30 mouse cellular contexts compared by ENCODE assay signal in genomic region chr9:15298451-15298850, GRCm38 (mm10). TPM values are rescaled to one million over a fixed set of nuclear protein-coding genes. Genes with fewer than 3 reads are reported as not detected.
"Had no signal": no experiment of that assay in that cellular context is flagged by ENCODE, and none has a peak within 500 bp of the region (broad histone marks: within the 10 kb centered on the region; RNA-seq: fewer than 3 reads in every experiment).

No protein-coding gene starts in this region.

- H3K27ac ChIP-seq: gastrocnemius, adult 2 months; heart, adult 2 months; heart, embryonic 13.5 days; heart, embryonic 15.5 days; hindbrain, embryonic 10.5 days; hindbrain, embryonic 12.5 days; hindbrain, embryonic 14.5 days; intestine, embryonic 15.5 days; kidney, embryonic 15.5 days; layer of hippocampus, adult 2 months; left cerebral cortex, adult 2 months; limb, embryonic 13.5 days; limb, embryonic 15.5 days; liver, embryonic 12.5 days; liver, embryonic 14.5 days had no signal

- H3K9me3 ChIP-seq: heart, embryonic 13.5 days; heart, embryonic 15.5 days; hindbrain, embryonic 10.5 days; hindbrain, embryonic 12.5 days; intestine, embryonic 15.5 days; kidney, embryonic 15.5 days; limb, embryonic 13.5 days; limb, embryonic 15.5 days; liver, embryonic 12.5 days had no signal

- H3K4me1 ChIP-seq: heart, embryonic 13.5 days; heart, embryonic 15.5 days; hindbrain, embryonic 10.5 days; hindbrain, embryonic 12.5 days; intestine, embryonic 15.5 days had no signal

- H3K36me3 ChIP-seq: hindbrain, embryonic 10.5 days; hindbrain, embryonic 12.5 days; intestine, embryonic 15.5 days; liver, embryonic 12.5 days had no signal

- H3K4me3 ChIP-seq: gastrocnemius, adult 2 months; heart, adult 2 months; heart, embryonic 13.5 days; heart, embryonic 15.5 days; hindbrain, embryonic 10.5 days; hindbrain, embryonic 12.5 days; intestine, embryonic 15.5 days; kidney, embryonic 15.5 days; layer of hippocampus, adult 2 months; left cerebral cortex, adult 2 months; limb, embryonic 13.5 days; limb, embryonic 15.5 days; liver, embryonic 12.5 days had no signal

- ATAC-seq: hindbrain, embryonic 16.5 days; inflammation-experienced regulatory T-cells, adult 6 months; intestine, embryonic 15.5 days; intestine, postnatal 0 days; liver, embryonic 12.5 days had no signal

- H3K27me3 ChIP-seq: heart, embryonic 13.5 days; heart, embryonic 15.5 days; hindbrain, embryonic 12.5 days; intestine, embryonic 15.5 days; kidney, embryonic 15.5 days; limb, embryonic 13.5 days; limb, embryonic 15.5 days; liver, embryonic 12.5 days had no signal

- H3K4me2 ChIP-seq: heart, embryonic 11.5 days; heart, embryonic 13.5 days; heart, embryonic 15.5 days; hindbrain, embryonic 12.5 days; hindbrain, embryonic 14.5 days; intestine, embryonic 15.5 days; kidney, embryonic 15.5 days; limb, embryonic 13.5 days; limb, embryonic 15.5 days; liver, embryonic 12.5 days had no signal

- H3K9ac ChIP-seq: heart, embryonic 13.5 days; heart, embryonic 15.5 days; hindbrain, embryonic 12.5 days; hindbrain, embryonic 14.5 days; intestine, embryonic 15.5 days; kidney, embryonic 15.5 days; limb, embryonic 13.5 days; limb, embryonic 15.5 days; liver, embryonic 12.5 days; liver, embryonic 14.5 days had no signal

- DNase-seq: gastrocnemius, adult 2 months; gastrocnemius, postnatal 10 days; gastrocnemius, postnatal 25 days; heart, adult 11 months; heart, adult 2 months; heart, postnatal 14 days; heart, postnatal 36 days; kidney, adult 2 months; kidney, adult 9 months; kidney, postnatal 10 days; kidney, postnatal 25 days; kidney, postnatal 4 days; left cerebral cortex, postnatal 4 days had no signal

RNA-seq across cellular contexts. Expression of gene Vstm5, which starts 59.6 kb away (rescaled TPM):
- total RNA-seq: gastrocnemius, adult 2 months; gastrocnemius, postnatal 25 days had no signal
- polyA plus RNA-seq: inflammation-experienced regulatory T-cells, adult 6 months had no signal
